Mouse (Mus musculus) heart, embryonic 11.5 days (tissue): ENCODE measurements around the gene Wscd2. TPM values are rescaled to one million over a fixed set of nuclear protein-coding genes. Genes with fewer than 3 reads are reported as not detected.

Experiments used
- ATAC-seq: fragments of 200-750 bp; cut with Nextera tagmentation; replicated peaks from 2 replicates; pipeline ENCODE4 v1.8.0; 2017; ENCODE audit warnings: moderate library complexity; ENCODE audit not compliant: insufficient number of reproducible peaks, low FRiP score, low TSS enrichment
- H3K27ac ChIP-seq: fragments of 300-500 bp; sonication (generic); 2 replicates; pipeline ENCODE4 v1.5.1; 2014; ENCODE audit warnings: mild to moderate bottlenecking, low read depth, low read length
- H3K27me3 ChIP-seq: fragments of 300-500 bp; sonication (generic); 2 replicates; pipeline ENCODE4 v1.6.1; 2014; ENCODE audit warnings: mild to moderate bottlenecking, low read length, mixed read lengths; ENCODE audit not compliant: control insufficient read depth, insufficient read depth
- H3K36me3 ChIP-seq: fragments of 300-500 bp; sonication (generic); 2 replicates; pipeline ENCODE4 v1.6.1; 2014; ENCODE audit warnings: mild to moderate bottlenecking, low read length, moderate library complexity, mixed read lengths; ENCODE audit not compliant: control insufficient read depth, insufficient read depth
- H3K4me1 ChIP-seq: fragments of 300-500 bp; sonication (generic); 2 replicates; pipeline ENCODE4 v1.6.1; 2014; ENCODE audit warnings: low read length; ENCODE audit not compliant: control insufficient read depth, insufficient read depth
- H3K4me2 ChIP-seq: fragments of 300-500 bp; sonication (generic); 2 replicates; pipeline ENCODE4 v1.6.1; 2014; ENCODE audit warnings: mild to moderate bottlenecking, moderate library complexity
- H3K4me3 ChIP-seq: fragments of 300-500 bp; sonication (generic); 2 replicates; pipeline ENCODE4 v1.5.1; 2014; ENCODE audit warnings: low read depth, low read length
- H3K9ac ChIP-seq: fragments of 300-500 bp; sonication (generic); 2 replicates; pipeline ENCODE4 v1.6.1; 2014; ENCODE audit warnings: mild to moderate bottlenecking, low read depth, low read length, moderate library complexity
- H3K9me3 ChIP-seq: fragments of 300-500 bp; sonication (generic); replicated peaks from 2 replicates; pipeline ENCODE4 v1.6.1; 2016; ENCODE audit warnings: low read length; ENCODE audit not compliant: control insufficient read depth
- WGBS: fragments of 180-500 bp; shearing (Covaris S2); extraction: QIAGEN DNeasy Blood & Tissue Kit; methylation state at CpG from one replicate; pipeline ENCODE4 v1.1.7; 2014; ENCODE audit not compliant: insufficient replicate concordance; 5-methylcytosine and 5-hydroxymethylcytosine counted together
- polyA plus RNA-seq: library from polyadenylated mRNA; unstranded; fragments of >200 nt; fragmentation: Nextera tagmentation; extraction: Ambion mirVana; gene quantifications from 2 replicates; pipeline ENCODE4 v1.2.1, GENCODE M21; 2014

Gene Wscd2
- polyA plus RNA-seq, 1 experiment from 2014 or later, result 2.4 TPM

DNA sequence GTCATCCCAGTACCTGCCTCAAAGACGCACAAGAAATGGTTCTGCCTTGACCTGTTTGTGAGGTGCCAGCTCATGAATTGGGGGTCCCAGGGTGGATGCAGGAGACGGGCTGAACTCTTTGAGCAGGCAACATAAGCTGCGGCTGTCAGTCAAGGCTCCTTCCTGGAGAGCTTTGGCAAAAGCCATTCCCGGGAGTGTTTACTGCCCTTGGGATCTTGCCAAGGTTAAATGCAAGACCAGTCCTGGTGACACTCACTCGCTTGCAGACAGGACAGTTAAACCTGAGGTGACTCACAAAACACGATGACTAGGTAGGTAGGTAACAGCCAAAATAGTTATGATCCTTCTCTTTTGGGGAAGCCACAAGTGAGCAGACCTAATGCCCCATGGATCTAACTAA, 30.9 kb downstream of the Wscd2 start:
- no peaks in the 10 kb centered on the region for H3K36me3 ChIP-seq

DNA sequence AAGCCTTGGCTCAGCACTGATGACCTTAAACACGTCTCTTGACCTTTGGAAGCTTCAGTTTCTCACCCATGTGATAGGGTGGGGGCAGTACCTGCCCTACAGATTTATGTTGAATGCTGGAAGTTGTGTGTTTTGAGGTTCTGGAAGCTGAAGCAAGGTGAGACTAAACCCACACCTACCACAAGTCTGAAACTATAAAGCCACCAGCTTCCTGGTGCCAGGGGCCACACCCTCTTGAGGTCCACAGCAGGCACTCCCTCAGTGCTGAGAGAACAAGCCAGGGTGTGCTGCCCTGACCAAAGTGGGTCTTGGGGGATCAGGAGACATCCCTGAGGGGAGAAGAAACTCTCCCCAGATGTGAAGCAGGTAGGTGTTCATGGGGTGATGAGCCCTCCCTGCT, 48.7 kb downstream of the Wscd2 start:
- Histone ChIP-seq H3K36me3 (no peaks in the 10 kb centered on the region), H3K27me3 (peaks cover 22% of the 10 kb centered on the region), H3K4me3 (no peak overlapping the region), H3K4me1 (no peaks in the 10 kb centered on the region), H3K9ac (no peak overlapping the region), H3K4me2 (no peak overlapping the region), H3K27ac (no peak overlapping the region), H3K9me3 (no peaks in the 10 kb centered on the region)
- no peak for ATAC-seq
- WGBS, result 64% methylated on average over 1 of the region's 1 CpGs

More for the DNA sequence above, 30.9 kb downstream of the Wscd2 start:
- H3K27ac ChIP-seq, result no peak overlapping the region
- H3K27me3 ChIP-seq, result no peaks in the 10 kb centered on the region
- H3K9me3 ChIP-seq, result no peaks in the 10 kb centered on the region
- H3K9ac ChIP-seq, result no peak overlapping the region
- 50% methylated on average over 6 of the region's 6 CpGs for WGBS
- no peak for ATAC-seq
- peaks cover 16% of the 10 kb centered on the region for H3K4me1 ChIP-seq
- H3K4me3 ChIP-seq, result no peak overlapping the region
- H3K4me2 ChIP-seq, result no peak overlapping the region

DNA sequence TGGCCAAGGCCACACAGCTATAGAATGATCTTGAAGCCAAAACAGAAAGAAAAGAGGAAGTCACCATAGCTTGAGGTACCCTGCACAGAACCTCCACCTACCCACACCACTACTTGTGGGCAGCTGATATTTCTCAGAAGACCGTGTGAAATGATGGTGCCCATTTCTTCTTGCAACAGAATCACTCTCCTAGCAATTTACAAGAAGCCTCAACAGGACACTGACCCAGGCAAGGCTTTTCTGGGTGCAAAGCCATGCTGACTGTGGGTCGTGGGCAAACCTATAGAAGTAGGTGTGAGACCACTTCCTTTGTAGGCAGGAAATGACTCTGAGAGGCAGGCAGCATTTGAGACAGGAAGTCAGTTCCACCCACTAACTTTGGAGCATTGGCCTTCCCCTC, 49.3 kb downstream of the Wscd2 start:
- H3K4me3 ChIP-seq, result no peak overlapping the region
- 68% methylated on average over 2 of the region's 2 CpGs for WGBS
- no peak for ATAC-seq
- no peaks in the 10 kb centered on the region for H3K36me3 ChIP-seq
- H3K9me3 ChIP-seq, result no peaks in the 10 kb centered on the region
- H3K4me1 ChIP-seq, result no peaks in the 10 kb centered on the region
- H3K27me3 ChIP-seq, result peaks cover 23% of the 10 kb centered on the region
- no peak overlapping the region for H3K27ac ChIP-seq
- H3K4me2 ChIP-seq, result no peak overlapping the region
- no peak overlapping the region for H3K9ac ChIP-seq

DNA sequence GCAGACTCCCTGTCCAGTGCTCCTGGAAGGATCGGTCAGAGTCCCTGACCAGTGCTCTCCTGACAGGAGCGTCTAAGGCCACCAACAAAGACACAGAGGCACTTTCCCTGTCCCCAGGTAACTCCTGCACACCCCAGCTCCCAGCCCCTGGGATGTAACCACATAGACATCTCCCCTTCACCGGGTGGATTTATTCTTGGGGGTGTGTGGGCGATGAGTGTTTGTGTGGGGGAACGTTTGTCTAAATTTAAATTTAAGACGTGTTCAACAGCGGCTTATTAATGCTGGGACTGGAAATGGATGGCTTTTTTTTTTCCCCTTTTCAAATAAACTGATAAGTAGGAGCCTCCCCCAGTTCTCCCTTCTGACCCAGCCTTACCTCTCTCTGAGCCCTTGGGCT, 49.7 kb downstream of the Wscd2 start:
- Histone ChIP-seq H3K27ac (no peak overlapping the region), H3K36me3 (no peaks in the 10 kb centered on the region), H3K9me3 (no peaks in the 10 kb centered on the region), H3K4me3 (no peak overlapping the region), H3K4me2 (no peak overlapping the region), H3K9ac (no peak overlapping the region), H3K4me1 (no peaks in the 10 kb centered on the region), H3K27me3 (peaks cover 23% of the 10 kb centered on the region)
- 79% methylated on average over 7 of the region's 7 CpGs for WGBS
- no peak for ATAC-seq

DNA sequence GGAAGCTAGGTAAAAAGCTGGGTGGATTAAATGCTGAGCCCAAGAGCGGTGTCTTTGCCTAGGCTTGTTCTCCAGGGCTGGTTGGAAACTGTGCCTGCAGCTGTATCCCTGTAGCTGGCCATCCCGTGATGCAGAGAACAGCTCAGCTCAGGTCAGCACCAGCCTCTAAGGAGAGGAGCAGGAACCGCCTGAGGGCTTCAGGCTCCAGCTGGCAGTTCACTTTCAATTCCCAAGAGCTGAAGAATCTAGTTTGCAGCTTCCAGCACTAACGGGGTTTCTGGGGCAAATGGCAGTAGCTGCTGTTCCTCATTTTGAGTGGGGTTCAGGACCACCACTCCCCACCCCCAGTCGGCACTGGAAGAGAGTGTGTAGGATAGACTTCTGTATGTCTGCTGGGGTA, 51.1 kb downstream of the Wscd2 start:
- H3K9ac ChIP-seq, result no peak overlapping the region
- 54% methylated on average over 5 of the region's 5 CpGs for WGBS
- H3K4me1 ChIP-seq, result no peaks in the 10 kb centered on the region
- H3K4me3 ChIP-seq, result no peak overlapping the region
- no peak overlapping the region for H3K27ac ChIP-seq
- H3K36me3 ChIP-seq, result no peaks in the 10 kb centered on the region
- ATAC-seq, result no peak
- no peaks in the 10 kb centered on the region for H3K9me3 ChIP-seq
- no peak overlapping the region for H3K4me2 ChIP-seq
- H3K27me3 ChIP-seq, result peaks cover 23% of the 10 kb centered on the region

DNA sequence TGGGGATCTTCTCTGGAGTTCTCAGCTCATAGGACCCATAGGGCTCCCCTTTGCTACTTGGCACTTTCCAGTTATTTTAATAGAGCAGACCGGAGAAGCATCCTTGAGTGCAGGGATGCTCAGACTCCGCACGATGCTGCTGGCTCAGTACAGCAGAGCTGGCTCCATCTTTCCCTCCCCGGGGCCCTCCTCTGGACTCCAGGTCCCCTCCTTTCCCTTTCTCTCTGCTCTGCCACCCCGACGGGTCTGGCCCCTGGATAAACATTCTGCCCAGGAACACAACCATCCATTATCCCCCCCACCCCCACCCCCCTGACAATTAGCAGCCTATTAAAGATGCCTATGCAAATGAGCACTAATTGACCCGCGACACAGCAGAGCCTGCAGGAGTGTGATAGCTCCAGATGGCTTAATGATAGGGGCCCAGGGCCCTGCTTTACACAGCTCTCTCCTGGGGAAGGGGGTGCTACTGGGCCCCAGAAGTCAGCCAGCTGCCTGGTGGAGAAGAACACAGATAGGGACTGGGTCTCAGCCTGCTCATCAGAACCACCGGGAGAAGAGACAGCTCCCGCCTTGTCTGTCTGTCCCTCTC, 52.8 kb downstream of the Wscd2 start:
- no peak overlapping the region for H3K4me2 ChIP-seq
- H3K9me3 ChIP-seq, result no peaks in the 10 kb centered on the region
- ATAC-seq, result no peak
- H3K9ac ChIP-seq, result no peak overlapping the region
- H3K27ac ChIP-seq, result no peak overlapping the region
- H3K4me3 ChIP-seq, result no peak overlapping the region
- H3K36me3 ChIP-seq, result no peaks in the 10 kb centered on the region
- peaks cover 23% of the 10 kb centered on the region for H3K27me3 ChIP-seq
- WGBS, result 23% methylated on average over 10 of the region's 10 CpGs
- no peaks in the 10 kb centered on the region for H3K4me1 ChIP-seq

DNA sequence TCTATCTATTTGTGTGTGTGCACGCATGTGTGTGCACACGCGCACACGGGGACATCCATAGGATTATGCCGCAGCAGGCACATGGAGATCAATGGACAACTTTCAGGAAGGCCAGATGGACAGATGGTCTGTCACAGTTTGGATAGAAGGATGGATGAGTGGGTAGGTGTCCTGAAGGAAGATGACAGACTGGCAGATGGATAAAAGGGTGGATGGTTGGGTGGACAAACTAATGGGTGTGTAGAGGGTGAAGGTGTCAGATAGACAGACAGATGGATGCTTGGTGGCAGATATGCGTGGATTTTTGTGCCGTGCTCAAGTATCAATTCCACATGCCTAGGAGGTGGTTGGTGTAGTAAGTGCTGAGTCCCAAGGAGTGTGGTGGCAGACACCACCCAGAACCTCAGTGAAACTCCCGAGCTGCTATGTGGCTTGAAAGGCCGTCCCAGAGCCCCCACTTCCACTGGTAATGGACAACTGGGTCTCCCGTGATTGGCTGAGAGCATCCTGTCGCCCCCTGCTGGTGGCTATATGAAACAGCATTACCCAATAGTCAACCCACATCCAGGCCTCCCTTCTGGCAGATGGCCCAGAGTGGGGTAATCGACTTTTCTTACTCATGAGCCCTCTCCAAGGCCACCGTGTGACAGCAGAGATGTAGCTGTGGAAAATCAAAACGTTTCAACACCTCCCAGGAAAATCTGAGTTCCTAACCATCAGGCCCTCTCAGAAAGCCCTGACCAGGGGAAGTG, 58.0 kb downstream of the Wscd2 start:
- Histone ChIP-seq H3K27ac (no peak overlapping the region), H3K9me3 (no peaks in the 10 kb centered on the region), H3K4me3 (no peak overlapping the region), H3K9ac (no peak overlapping the region), H3K27me3 (peaks cover 35% of the 10 kb centered on the region), H3K4me1 (no peaks in the 10 kb centered on the region), H3K36me3 (no peaks in the 10 kb centered on the region), H3K4me2 (no peak overlapping the region)
- 47% methylated on average over 14 of the region's 14 CpGs for WGBS
- no peak for ATAC-seq

DNA sequence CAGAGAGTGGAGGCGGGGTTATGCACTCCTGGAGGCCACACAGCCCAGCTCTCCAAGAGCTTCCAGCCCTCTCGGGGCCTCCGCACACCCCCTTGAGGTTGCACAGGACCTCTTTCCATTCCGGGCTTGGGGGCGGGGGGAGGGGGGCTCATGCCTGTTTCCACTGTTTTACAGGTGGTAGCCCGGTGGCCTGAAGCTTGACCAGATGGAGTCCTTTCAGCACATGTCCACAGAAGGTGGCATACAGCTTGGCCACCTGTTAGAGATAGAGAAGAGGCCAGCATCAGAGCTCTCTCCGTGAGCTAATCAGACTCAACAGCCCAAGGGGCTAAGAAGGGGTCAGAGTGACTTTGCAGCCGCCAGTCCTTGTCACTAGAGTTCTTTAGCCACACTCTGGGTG, 60.1 kb downstream of the Wscd2 start:
- Histone ChIP-seq H3K36me3 (no peaks in the 10 kb centered on the region), H3K9me3 (no peaks in the 10 kb centered on the region), H3K27ac (no peak overlapping the region), H3K4me1 (no peaks in the 10 kb centered on the region), H3K9ac (no peak overlapping the region), H3K4me3 (no peak overlapping the region), H3K27me3 (peaks cover 33% of the 10 kb centered on the region), H3K4me2 (no peak overlapping the region)
- 39% methylated on average over 8 of the region's 8 CpGs for WGBS
- ATAC-seq, result no peak

DNA sequence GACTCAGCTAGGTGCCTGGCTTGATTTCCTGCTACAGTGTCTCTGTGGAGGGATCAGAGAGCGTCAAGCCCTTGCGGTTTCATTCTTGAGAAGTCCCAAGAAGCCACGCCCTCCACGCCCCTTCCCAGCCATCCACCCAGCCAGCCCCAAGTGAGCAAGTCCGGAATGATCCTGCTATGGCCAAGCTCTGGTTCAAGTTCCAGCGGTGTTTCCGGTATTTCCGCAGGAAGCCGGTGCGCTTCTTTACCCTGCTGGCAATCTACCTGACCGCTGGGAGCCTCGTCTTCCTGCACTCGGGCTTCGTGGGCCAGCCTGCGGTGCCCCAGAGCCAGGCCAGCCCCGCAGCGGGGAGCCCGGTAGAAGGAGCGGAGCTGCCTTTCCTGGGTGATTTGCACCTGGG, 60.6 kb downstream of the Wscd2 start:
- Histone ChIP-seq H3K9ac (no peak overlapping the region), H3K4me1 (no peaks in the 10 kb centered on the region), H3K27ac (no peak overlapping the region), H3K27me3 (peaks cover 33% of the 10 kb centered on the region), H3K4me3 (no peak overlapping the region), H3K36me3 (no peaks in the 10 kb centered on the region), H3K9me3 (no peaks in the 10 kb centered on the region), H3K4me2 (no peak overlapping the region)
- no peak for ATAC-seq
- WGBS, result 16% methylated on average over 19 of the region's 19 CpGs
